Mouse (Mus musculus) spleen, adult 2 months (tissue): ENCODE data around the gene Slc26a9. TPM values are rescaled to one million over a fixed set of nuclear protein-coding genes. Genes with fewer than 3 reads are reported as not detected.

Experiments
- DNase-seq, 2 experiments: peaks; one replicate each; pipeline versions ENCODE4 v3.0.0 to v3.0.0-alpha.2; 2012 to 2021; ENCODE audit warnings: low spot score in 2 of 2, low read depth in 1 of 2
- H3K27ac ChIP-seq: fragments of 200-500 bp; 2 replicates; pipeline ENCODE4 v1.5.1; 2012; ENCODE audit warnings: low read length, inconsistent platforms; ENCODE audit not compliant: insufficient read depth
- H3K27me3 ChIP-seq: fragments of 200-500 bp; 2 replicates; pipeline ENCODE4 v1.6.1; 2012; ENCODE audit warnings: mild to moderate bottlenecking, moderate library complexity, low read length, inconsistent platforms; ENCODE audit not compliant: control insufficient read depth, insufficient read depth
- H3K36me3 ChIP-seq: fragments of 200-500 bp; 2 replicates; pipeline ENCODE4 v1.6.1; 2012; ENCODE audit warnings: mild to moderate bottlenecking, low read length, inconsistent platforms; ENCODE audit not compliant: control insufficient read depth, insufficient read depth
- H3K4me1 ChIP-seq: fragments of 200-500 bp; 2 replicates; pipeline ENCODE4 v1.6.1; 2011; ENCODE audit warnings: inconsistent platforms; ENCODE audit not compliant: control insufficient read depth, insufficient read depth, insufficient read length
- H3K4me3 ChIP-seq: fragments of 200-500 bp; 2 replicates; pipeline ENCODE4 v1.5.1; 2011; ENCODE audit warnings: mild to moderate bottlenecking, inconsistent platforms; ENCODE audit not compliant: insufficient read depth, insufficient read length; ENCODE audit errors: extremely low read depth
- CTCF ChIP-seq: fragments of 200-500 bp; IDR thresholded peaks from 2 replicates; pipeline ENCODE4 v1.5.1; 2011; ENCODE audit warnings: mild to moderate bottlenecking, inconsistent platforms; ENCODE audit not compliant: insufficient read depth, insufficient read length, insufficient replicate concordance; ENCODE audit errors: extremely low read depth
- POLR2A ChIP-seq: fragments of 200-500 bp; IDR thresholded peaks from 2 replicates; pipeline ENCODE4 v1.6.1; 2011; ENCODE audit warnings: low read depth, low read length, inconsistent platforms
- WGBS: fragments of 180-500 bp; shearing (Covaris S2); methylation state at CpG from one replicate; pipeline ENCODE4 v1.1.7; 2018; 5-methylcytosine and 5-hydroxymethylcytosine counted together
- polyA plus RNA-seq: library from polyadenylated mRNA; depleted of rRNA; stranded (reverse); fragments of >200 nt; gene quantifications from 2 replicates; pipeline ENCODE4 v1.2.3, GENCODE M21; 2012

The Slc26a9 gene
- polyA plus RNA-seq, 1 experiment, result 0.14 TPM

DNA sequence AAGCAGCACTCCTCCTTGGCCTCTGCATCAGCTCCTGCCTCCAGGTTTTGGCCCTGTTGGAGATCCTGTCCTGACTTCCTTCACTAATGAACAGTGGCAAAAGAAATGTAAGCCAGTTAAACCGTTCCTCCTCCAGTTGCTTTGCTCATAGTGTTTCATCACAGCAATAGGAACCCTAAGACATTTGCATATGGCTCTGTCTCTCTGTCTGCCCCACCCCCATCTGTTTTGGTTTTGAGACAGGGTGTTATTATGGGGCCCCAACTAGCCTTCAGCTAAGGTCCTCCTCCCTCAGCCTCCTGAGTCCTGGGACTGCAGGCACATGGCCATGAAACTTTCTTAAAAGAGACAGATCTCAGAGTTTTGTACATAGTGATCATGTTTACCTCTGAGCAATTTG is 56.2 kb downstream of the Slc26a9 start:
- no peak for DNase-seq
- 64% methylated on average over 1 of the region's 1 CpGs for WGBS
- no peak for TF ChIP-seq CTCF
- no peak for TF ChIP-seq POLR2A
- no peaks in the 10 kb centered on the region for H3K36me3 ChIP-seq
- no peak overlapping the region for H3K4me3 ChIP-seq
- peaks cover 7% of the 10 kb centered on the region; the same call in 1 of the 2 replicates for H3K27me3 ChIP-seq
- H3K27ac ChIP-seq, result no peak overlapping the region
- peaks cover 1% of the 10 kb centered on the region; the same call in 1 of the 2 replicates for H3K4me1 ChIP-seq

DNA sequence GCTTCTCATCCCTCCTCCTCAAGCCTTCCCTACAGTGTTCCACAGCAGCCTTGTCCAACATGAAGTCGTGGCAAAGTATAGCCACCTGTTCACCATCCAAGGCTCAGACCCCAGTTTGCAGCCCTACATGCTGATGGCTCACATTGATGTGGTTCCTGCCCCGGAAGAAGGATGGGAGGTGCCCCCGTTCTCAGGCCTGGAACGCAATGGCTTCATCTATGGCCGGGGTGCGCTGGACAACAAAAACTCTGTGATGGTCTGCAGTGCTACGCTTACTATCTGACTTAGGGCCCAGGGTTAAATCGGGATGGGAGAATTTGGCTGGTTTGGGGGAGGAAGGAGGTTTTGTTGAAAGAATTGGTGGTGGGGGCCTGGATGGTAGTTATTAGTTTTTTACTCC is 57.2 kb downstream of the Slc26a9 start:
- Histone ChIP-seq H3K4me1 (peaks cover 1% of the 10 kb centered on the region; the same call in 1 of the 2 replicates), H3K27ac (no peak overlapping the region), H3K4me3 (no peak overlapping the region), H3K36me3 (no peaks in the 10 kb centered on the region), H3K27me3 (peaks cover 7% of the 10 kb centered on the region; the same call in 1 of the 2 replicates)
- TF ChIP-seq POLR2A (no peak), CTCF (no peak)
- DNase-seq, result no peak
- WGBS, result 88% methylated on average over 8 of the region's 8 CpGs

GRCm38 (mm10) chr1:131802652-131803051 is 58.8 kb downstream of the Slc26a9 start:
- 93% methylated on average over 5 of the region's 5 CpGs for WGBS
- no peak overlapping the region for H3K4me3 ChIP-seq
- no peaks in the 10 kb centered on the region for H3K36me3 ChIP-seq
- H3K27me3 ChIP-seq, result 0 out of 2 replicates have a peak, but pooled peaks cover 1% of the 10 kb centered on the region
- H3K4me1 ChIP-seq, result peaks cover 1% of the 10 kb centered on the region; the same call in 1 of the 2 replicates
- no peak for DNase-seq
- TF ChIP-seq POLR2A, result no peak
- no peak for TF ChIP-seq CTCF
- H3K27ac ChIP-seq, result no peak overlapping the region

- Histone ChIP-seq H3K36me3 (no peaks in the 10 kb centered on the region), H3K4me1 (peaks cover 1% of the 10 kb centered on the region; the same call in 1 of the 2 replicates), H3K27me3 (no peaks in the 10 kb centered on the region), H3K27ac (no peak overlapping the region), H3K4me3 (no peak overlapping the region)
- TF ChIP-seq CTCF (no peak), POLR2A (no peak)
- no peak for DNase-seq
- WGBS, result 91% methylated on average over 3 of the region's 3 CpGs
Measured at GRCm38 (mm10) chr1:131804166-131804565, 60.3 kb downstream of the Slc26a9 start.

GRCm38 (mm10) chr1:131808986-131809385 is 65.2 kb downstream of the Slc26a9 start:
- H3K27me3 ChIP-seq, result no peaks in the 10 kb centered on the region
- 94% methylated on average over 1 of the region's 1 CpGs for WGBS

GRCm38 (mm10) chr1:131809651-131810050 is 65.8 kb downstream of the Slc26a9 start:
- no peak for DNase-seq
- TF ChIP-seq CTCF (no peak), POLR2A (no peak)
- no peaks in the 10 kb centered on the region for H3K4me1 ChIP-seq
- WGBS, result 70% methylated on average over 2 of the region's 2 CpGs
- no peak overlapping the region for H3K4me3 ChIP-seq
- no peak overlapping the region for H3K27ac ChIP-seq
- no peaks in the 10 kb centered on the region for H3K27me3 ChIP-seq
- H3K36me3 ChIP-seq, result no peaks in the 10 kb centered on the region

More at GRCm38 (mm10) chr1:131808986-131809385, 65.2 kb downstream of the Slc26a9 start:
- Histone ChIP-seq H3K36me3 (no peaks in the 10 kb centered on the region), H3K4me1 (no peaks in the 10 kb centered on the region), H3K4me3 (no peak overlapping the region), H3K27ac (no peak overlapping the region)
- DNase-seq, result no peak
- no peak for TF ChIP-seq POLR2A
- no peak for TF ChIP-seq CTCF

DNA sequence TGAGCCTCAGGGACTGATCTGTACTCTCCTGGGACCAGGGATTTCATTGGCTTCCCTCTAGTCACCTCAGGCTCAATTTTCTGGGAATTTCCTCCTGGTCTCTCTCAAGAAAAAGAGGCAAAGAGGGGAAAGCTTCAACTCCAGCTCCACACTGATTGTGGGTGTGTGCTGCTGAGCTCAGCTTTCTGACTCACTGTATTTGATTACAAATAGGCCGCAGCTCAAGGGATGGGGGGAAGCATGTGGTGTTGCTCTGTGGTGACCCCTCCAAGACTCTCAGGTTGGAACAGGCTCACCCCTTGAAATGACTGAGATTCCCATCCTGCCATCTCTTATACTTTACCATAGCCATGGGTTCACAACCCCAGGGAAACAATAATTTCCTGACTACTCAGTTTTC is 67.6 kb downstream of the Slc26a9 start:
- H3K4me1 ChIP-seq, result no peaks in the 10 kb centered on the region
- DNase-seq, result no peak
- no peaks in the 10 kb centered on the region for H3K36me3 ChIP-seq
- no peak overlapping the region for H3K27ac ChIP-seq
- no peak for TF ChIP-seq CTCF
- TF ChIP-seq POLR2A, result no peak
- no peaks in the 10 kb centered on the region for H3K27me3 ChIP-seq
- WGBS, result 91% methylated on average over 1 of the region's 1 CpGs
- H3K4me3 ChIP-seq, result no peak overlapping the region
